Mouse (Mus musculus): ENCODE measurements around the gene Rnf149.
"Not testable (repeated sequence)": the region's sequence is repeated elsewhere in the genome, so short reads cannot be mapped to it uniquely, and the experiment has no call there.

Gene Rnf149

GRCm38 (mm10) chr1:39577253-39577705, at the start of gene Rnf149:
Gene Rnf149, minus strand, starts transcription at chr1:39577405.
- DNase-seq (ENCODE audit: extremely low spot score, low read depth, low spot score): no peak

GRCm38 (mm10) chr1:39625491-39625890, 48.3 kb upstream of the Rnf149 start:
- no peak for DNase-seq (ENCODE audit: extremely low spot score, low read depth, low spot score)

GRCm38 (mm10) chr1:39623729-39624128, 46.5 kb upstream of the Rnf149 start:
- no peak for DNase-seq (ENCODE audit: extremely low spot score, low read depth, low spot score)

- no peak for DNase-seq (ENCODE audit: extremely low spot score, low read depth, low spot score)
These were observed 45.9 kb upstream of the Rnf149 start for GRCm38 (mm10) chr1:39623106-39623505.

- DNase-seq (ENCODE audit: extremely low spot score, low read depth, low spot score): no peak
These were observed 41.3 kb upstream of the Rnf149 start for GRCm38 (mm10) chr1:39618524-39618923.

- DNase-seq (ENCODE audit: extremely low spot score, low read depth, low spot score): no peak
These were observed 38.3 kb upstream of the Rnf149 start for GRCm38 (mm10) chr1:39615526-39615925.

GRCm38 (mm10) chr1:39614462-39615279, 37.5 kb upstream of the Rnf149 start:
- peak; percentile 47 for DNase-seq (ENCODE audit: extremely low spot score, low read depth, low spot score)

- no peak for DNase-seq (ENCODE audit: extremely low spot score, low read depth, low spot score)
These were observed 35.9 kb upstream of the Rnf149 start for GRCm38 (mm10) chr1:39613061-39613460.

GRCm38 (mm10) chr1:39612491-39612890, 35.3 kb upstream of the Rnf149 start:
- DNase-seq (ENCODE audit: extremely low spot score, low read depth, low spot score): no peak

GRCm38 (mm10) chr1:39608534-39608933, 31.3 kb upstream of the Rnf149 start:
- no peak for DNase-seq (ENCODE audit: extremely low spot score, low read depth, low spot score)

- DNase-seq (ENCODE audit: extremely low spot score, low read depth, low spot score): no peak
These were observed 25.3 kb upstream of the Rnf149 start for GRCm38 (mm10) chr1:39602477-39602876.

- no peak for DNase-seq (ENCODE audit: extremely low spot score, low read depth, low spot score)
These were observed 21.5 kb upstream of the Rnf149 start for GRCm38 (mm10) chr1:39598726-39599125.

GRCm38 (mm10) chr1:39597135-39597534, 19.9 kb upstream of the Rnf149 start:
- DNase-seq (ENCODE audit: extremely low spot score, low read depth, low spot score): not testable (repeated sequence)

- no peak for DNase-seq (ENCODE audit: extremely low spot score, low read depth, low spot score)
These were observed 16.6 kb upstream of the Rnf149 start for GRCm38 (mm10) chr1:39593836-39594235.

GRCm38 (mm10) chr1:39592090-39592489, 14.9 kb upstream of the Rnf149 start:
- no peak for DNase-seq (ENCODE audit: extremely low spot score, low read depth, low spot score)

- not testable (repeated sequence) for DNase-seq (ENCODE audit: extremely low spot score, low read depth, low spot score)
These were observed 14.4 kb upstream of the Rnf149 start for GRCm38 (mm10) chr1:39591557-39591956.

GRCm38 (mm10) chr1:39590193-39590592, 13.0 kb upstream of the Rnf149 start:
- DNase-seq (ENCODE audit: extremely low spot score, low read depth, low spot score): no peak

- no peak for DNase-seq (ENCODE audit: extremely low spot score, low read depth, low spot score)
These were observed 8.2 kb upstream of the Rnf149 start for GRCm38 (mm10) chr1:39585416-39585815.

- no peak for DNase-seq (ENCODE audit: extremely low spot score, low read depth, low spot score)
These were observed 6.0 kb upstream of the Rnf149 start for GRCm38 (mm10) chr1:39583173-39583572.

- DNase-seq (ENCODE audit: extremely low spot score, low read depth, low spot score): no peak
These were observed 4.0 kb upstream of the Rnf149 start for GRCm38 (mm10) chr1:39581215-39581614.

- DNase-seq (ENCODE audit: extremely low spot score, low read depth, low spot score): no peak
These were observed 1.9 kb upstream of the Rnf149 start for GRCm38 (mm10) chr1:39579139-39579538.

- no peak for DNase-seq (ENCODE audit: extremely low spot score, low read depth, low spot score)
These were observed 1.2 kb upstream of the Rnf149 start for GRCm38 (mm10) chr1:39578446-39578845.
